Mouse (Mus musculus): ENCODE results near the gene Dusp5.

Gene Dusp5

DNA sequence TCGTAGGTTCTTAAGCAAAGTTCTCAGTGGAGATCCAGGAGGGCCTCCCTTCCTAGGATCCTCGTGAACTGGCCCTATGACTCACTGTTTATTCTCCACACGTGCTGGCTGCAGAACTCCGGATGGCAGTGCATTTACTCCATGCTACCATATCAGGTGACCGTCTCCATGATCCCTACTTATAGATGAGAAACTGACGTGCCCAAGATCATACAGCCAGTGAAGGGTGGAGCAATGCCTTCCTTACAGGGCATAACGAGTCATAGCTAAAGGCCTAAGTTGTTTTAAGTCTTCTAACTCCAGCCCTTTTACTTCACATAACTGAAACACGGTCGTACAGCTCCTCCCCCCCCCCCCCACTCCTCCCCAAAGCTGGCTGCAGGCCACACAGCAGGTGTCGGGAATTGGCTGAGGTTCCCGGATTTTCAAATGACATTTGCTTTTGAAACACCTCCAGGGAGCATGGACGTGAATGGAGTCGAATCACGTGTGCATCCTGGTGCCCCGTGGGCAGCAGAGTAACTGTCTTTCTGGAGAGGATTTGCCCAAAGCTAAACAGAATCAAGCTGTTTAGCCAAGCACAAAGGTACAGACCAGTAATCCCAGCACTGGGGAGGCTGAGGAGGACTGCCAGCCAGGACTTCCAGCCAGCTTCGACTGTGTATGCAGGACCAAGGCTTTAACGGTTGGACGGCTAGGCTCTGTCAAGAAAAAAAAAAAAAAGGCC lies 11.4 kb upstream of the Dusp5 start:
- DNase-seq (ENCODE audit: low spot score in 2 of 2), result no peak

DNA sequence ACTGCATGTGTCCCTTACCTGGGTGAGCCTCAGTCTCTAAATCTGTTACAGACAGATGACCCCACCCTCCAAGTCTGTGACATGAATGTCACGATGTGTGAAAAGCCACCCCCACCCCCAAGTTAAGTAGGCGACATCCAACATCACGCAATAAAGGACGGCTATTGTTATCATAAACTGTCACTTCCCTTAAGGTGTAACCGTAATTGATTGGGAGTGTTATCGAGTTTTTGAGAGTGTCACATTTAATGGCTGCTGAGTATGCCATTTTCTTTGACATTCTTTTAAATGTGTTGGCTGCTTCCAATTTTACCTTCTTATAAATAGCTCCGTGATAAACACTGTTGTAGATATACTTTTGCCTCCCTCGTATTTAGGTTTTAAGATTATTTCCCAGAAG lies 9.4 kb upstream of the Dusp5 start:
- DNase-seq (ENCODE audit: low spot score in 2 of 2), result no peak

DNA sequence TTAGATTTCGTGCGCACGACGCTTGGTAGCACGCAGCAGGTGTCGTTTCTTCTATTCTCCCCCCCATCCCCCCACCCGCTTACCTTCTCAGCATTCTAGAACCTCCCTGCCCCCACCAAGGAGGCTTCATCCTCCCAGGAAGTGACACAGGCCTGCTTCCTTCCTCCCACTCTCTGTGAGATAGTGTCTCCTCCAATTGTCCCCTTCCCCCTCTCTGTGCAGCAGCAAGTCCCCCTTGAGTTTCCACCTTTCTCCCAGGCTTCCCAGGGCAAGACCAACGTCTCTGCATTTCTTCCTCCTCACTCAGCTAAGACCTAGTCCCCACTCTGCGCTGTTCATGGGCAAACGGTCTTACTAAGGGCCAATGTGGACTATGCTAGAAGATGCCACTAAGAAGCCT lies 8.9 kb upstream of the Dusp5 start:
- DNase-seq (ENCODE audit: low spot score in 2 of 2), result no peak

DNA sequence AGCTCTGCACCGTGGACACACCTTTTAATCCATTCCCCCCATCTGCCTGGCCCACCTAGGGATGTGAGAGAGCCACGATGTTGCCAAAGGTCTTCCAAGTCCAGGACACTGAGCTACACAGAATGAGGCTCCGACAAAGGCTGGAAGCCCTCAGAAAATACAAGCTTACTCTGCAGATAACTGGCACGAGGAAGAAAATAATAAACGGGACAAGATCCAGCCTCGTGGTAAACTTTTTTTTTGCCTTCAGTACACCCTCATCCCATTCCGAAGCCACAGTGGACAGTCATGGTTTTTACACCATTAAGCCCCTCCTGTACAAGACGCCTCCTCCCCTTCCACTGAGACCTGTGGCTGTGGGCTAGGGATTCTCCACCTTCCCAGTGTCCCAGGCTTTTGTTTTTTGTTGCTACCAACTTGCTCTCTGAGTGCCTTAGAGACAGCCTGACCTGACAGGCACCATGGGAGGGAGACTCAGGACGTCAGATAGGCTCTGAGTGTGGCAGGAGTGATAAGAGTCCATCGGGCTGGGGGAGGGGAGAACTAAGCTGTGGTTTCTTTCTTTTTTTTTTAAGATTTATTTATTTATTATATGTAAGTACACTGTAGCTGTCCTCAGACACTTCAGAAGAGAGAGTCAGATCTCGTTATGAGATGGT lies 7.6 kb upstream of the Dusp5 start:
- no peak for DNase-seq (ENCODE audit: low spot score in 2 of 2)

DNA sequence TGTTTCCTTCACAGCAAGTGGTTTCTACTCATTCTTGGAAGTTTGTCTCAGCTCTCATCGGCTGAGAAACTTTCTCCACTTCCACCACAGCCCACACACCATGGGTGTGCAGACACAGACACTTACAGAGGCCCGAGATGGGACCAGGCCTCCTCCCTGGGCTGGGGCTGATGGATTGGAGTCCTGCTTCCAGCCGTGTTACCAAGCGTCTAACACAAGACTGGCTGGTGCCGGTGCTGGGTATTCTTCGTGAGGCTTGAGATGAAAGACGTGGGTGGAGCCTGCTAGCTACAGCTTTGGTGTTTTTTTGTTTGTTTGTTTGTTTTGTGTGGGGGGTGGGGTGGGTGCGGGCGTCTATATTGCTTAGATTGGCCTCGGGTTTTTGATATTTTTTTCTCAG lies 1.4 kb upstream of the Dusp5 start:
- no peak for DNase-seq (ENCODE audit: low spot score in 2 of 2)

DNA sequence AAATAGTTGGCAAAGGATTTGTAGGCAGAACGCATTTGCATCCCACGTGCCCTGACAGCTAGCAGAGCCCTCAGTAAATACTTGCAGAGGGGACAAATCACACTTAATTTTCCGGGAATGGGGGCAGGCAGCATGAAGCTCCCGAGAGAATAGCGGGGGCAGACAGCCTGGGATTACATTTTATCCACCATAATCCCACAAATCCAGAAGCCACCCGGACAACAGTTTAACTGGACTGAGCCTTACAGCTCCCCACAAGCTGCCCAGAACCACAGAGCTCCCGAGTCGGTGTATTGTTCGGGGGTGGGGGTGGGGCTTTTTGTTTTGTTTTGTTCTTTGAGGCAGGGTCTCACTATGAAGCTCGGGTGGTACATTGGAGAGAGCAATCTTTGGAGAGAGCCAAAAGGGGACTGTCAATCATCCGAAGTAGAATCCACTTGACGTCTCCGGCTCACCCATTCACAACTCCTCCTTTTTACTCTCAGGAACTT lies 733 bp upstream of the Dusp5 start:
- no peak for DNase-seq (ENCODE audit: low spot score in 2 of 2)

DNA sequence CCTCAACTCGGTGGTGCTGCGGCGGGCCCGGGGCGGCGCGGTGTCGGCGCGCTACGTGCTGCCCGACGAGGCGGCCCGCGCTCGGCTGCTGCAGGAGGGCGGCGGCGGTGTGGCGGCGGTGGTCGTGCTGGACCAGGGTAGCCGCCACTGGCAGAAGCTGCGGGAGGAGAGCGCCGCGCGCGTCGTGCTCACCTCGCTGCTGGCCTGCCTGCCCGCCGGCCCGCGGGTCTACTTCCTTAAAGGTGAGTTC lies 471 bp downstream of the Dusp5 start:
- no peak for DNase-seq (ENCODE audit: low spot score in 2 of 2)

DNA sequence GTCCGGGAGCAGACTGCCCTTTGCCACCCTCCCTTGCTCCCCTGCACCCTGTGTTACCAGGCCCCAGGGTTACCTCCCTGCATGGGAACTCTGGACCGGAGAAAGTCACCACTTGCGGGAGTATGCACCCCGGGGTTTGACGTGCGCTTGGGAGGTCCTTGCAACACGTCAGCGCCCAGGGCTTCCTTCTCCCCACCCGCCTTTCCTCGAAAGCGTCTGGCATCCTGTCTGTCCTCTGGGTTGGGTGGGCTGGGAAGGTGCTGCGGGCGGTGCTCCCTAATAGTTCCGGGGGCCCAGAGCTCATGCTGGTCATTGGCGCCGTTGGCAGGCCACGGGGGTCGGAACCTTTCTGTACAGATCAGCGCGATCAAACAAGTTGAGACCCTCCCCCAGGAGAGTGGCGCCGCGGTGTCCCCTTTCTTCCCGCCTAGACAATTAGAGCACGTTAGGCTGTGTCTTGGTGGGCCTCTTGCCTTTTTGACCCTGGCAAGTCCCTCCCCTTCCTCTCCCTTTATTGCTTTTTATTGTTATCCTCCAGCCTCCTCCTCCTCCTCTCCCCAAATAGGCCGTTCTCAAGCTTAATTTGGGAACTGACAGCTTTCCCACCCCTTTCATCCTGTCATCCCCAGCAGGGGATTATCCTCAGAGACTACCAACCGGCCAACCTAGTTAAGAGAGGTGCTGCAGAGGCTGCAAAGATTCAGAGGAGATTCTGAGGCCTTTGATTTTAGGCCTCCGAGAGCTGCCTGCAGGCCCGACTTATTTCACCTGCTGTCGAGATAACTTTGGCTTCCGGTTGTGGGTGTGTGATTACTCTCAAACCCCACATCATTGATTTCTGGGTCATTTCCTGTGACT lies 1.0 kb downstream of the Dusp5 start:
- DNase-seq (ENCODE audit: low spot score in 2 of 2), result no peak

DNA sequence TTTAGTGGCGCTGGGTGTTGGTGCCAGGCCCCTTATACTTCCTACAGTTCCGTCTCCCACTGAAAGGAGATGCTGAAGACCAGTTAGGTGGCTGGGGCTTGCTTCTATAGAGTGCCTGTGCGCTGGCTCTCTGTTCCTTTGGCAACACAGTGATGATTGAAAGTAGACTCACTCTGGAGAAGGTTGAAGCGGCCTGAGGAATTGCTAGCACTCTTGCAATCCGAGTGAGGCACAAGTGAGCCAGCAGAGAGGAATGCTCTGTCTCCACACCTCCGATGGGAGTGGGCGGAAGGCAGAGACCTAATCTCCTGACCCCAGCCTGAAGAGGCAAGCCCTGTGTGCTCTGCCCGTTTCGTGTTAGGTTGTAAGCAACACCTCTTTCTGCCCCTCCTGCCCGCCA lies 2.5 kb downstream of the Dusp5 start:
- DNase-seq (ENCODE audit: low spot score in 2 of 2), result no peak

DNA sequence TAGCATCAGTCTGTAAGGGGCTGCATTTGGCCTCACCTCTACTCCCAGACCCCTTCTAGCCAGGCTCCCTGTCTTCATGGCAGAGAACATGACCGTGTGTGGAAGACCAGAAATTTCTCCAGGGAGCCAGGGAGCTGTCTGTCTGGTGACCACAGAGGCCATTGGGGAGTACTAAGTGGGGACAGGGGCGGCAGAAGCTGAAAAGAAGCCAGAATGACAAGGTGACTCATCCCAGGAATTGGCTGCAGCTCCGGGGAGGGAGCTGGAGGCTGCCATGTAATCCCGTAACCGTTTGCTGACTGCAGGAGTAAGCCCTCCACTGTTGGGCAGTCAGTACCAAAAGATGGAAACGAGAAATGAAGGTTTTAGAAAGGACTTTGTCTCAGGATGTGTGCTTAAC lies 3.1 kb downstream of the Dusp5 start:
- no peak for DNase-seq (ENCODE audit: low spot score in 2 of 2)

DNA sequence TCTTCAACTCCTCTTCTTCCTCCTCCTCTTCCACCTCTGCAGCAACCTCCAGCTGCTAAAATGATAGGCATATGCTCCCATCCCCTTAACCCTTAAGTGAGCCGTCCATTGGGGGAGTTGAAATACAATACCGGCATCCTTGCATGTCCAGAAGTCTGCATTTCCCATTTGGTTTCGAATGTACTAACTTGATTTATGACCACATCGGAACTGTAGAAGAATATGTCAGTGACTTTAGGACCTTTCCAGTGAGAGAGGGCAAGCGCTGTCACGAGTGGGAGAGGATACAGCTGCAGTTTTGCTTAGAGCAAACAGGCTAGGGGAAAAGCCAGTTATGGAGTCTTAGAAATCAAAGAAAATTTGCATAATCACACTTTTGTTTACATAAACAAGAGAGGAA lies 3.8 kb downstream of the Dusp5 start:
- DNase-seq (ENCODE audit: low spot score in 2 of 2), result no peak

DNA sequence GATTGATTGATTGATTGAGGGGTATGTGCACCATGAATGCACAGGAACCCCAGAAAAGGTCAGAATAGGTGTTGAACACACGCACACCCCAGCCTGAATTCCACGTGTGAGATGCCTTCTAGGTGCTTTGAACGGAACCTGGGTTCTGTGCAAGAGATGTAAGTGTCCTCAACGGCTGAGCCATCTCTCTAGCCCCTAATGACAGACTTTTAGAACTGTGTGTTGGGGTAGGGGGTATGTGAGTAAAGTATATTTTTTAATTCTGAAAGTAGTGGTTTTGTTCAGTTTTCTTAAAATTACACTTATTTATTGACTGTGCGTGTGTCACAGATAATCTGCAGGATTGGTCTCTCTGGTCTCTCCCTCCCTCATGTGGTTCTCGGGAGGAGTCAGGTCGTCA lies 4.3 kb downstream of the Dusp5 start:
- DNase-seq (ENCODE audit: low spot score in 2 of 2), result no peak

DNA sequence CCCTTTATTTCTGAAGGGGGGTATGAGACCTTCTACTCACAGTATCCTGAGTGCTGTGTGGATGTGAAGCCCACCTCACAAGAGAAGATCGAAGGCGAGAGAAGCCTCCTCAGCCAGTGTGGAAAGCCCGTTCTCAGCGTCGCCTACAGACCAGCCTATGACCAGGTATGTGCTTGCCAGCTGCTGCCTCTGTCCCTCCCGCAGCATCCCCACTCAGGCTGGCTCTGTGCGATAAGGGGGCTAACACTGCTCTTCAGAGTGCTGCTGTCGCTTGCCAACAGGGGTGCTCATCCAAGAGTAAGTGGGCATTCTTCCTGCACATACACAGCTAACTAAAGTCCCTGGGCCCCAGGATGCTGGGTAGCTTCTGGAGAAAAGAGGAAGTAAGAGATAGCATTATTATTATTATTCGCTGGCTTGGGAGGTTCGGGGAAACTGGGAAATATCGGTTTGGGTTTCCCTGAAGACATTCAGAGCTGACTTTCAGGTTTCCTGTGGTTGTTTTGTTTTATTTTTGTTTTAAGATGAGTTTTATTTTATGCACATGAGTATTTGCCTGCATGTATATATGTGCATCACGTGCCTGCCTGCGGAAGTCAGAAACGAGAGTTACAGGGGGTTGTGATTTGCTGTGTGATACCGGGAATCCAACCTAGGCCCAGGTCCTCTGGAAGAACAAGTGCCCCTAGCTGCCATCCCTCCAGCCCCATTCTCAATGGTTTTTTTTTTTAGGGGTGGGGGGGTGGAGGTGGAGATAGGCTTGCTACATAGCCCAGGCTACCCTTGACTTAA lies 5.1 kb downstream of the Dusp5 start:
- DNase-seq (ENCODE audit: low spot score in 2 of 2), result no peak

DNA sequence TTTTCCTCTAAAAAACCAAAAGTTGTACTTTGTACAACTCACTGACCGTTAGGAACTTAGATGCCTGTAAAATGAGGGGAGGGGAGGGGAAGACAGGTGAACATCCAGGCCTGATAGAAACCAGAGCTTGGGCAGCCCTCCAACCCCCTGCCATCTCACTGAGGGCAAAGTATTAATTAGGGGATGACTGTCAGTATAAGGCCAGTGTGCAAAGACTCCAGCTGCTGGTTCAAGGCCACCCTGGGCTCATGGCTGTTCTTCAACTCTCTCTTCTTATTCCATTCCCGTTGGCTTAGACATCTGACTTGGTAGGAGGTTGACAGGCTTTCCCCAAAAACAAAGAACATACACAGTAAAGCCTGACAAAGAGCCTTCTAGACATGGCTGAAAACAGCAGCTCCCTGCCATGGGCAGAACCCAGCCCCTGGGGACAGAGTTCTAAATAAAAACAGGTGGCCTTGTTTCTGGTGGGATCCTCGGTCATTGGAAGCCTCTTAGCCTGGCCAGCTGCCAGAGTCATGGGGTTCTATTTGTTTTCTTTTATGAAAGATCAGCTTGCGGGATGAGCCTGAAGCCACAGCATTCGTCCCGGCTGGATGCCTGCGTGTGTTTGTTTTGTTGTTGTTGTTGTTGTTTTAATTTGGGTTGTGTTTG lies 6.0 kb downstream of the Dusp5 start:
- no peak for DNase-seq (ENCODE audit: low spot score in 2 of 2)

DNA sequence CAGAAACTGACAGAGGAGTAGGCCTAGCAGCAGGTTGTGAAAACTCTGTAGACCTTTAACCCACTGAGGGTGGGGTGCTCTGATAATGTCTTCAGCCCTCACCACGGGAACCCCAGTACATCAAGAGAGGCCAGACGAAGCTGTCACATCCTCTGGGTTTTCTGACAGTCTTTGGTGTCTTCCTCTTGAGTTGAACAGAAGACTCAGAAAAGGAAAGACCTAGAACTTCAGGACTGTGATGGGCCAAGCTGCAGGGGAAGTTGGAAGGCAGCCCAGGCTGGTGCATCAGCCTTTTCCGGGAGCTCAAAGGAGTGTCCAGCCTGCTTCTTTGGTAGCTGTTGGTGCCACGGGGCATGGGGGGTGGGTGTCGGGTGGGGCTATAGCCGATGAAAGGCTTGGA lies 6.5 kb downstream of the Dusp5 start:
- DNase-seq (ENCODE audit: low spot score in 2 of 2), result no peak

DNA sequence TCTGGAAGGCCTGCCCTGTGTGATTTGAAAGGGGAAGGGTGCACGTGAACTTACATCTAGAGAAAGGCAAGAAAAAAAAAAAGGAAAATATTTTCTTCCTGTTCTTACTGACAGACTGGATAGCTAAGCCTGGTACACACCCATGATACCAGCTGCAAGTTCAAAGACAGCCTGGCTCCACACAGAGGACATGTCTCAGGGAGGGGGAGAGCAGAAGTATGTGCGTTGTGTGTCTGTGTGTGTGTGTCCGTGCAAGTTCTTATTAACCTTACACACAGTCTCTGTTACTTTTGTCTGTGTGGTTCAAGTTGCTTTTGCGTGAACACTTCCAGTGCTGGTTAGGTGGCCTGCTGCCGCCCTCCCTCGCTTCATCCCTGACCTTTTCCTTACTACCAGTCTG lies 7.3 kb downstream of the Dusp5 start:
- DNase-seq (ENCODE audit: low spot score in 2 of 2), result no peak

DNA sequence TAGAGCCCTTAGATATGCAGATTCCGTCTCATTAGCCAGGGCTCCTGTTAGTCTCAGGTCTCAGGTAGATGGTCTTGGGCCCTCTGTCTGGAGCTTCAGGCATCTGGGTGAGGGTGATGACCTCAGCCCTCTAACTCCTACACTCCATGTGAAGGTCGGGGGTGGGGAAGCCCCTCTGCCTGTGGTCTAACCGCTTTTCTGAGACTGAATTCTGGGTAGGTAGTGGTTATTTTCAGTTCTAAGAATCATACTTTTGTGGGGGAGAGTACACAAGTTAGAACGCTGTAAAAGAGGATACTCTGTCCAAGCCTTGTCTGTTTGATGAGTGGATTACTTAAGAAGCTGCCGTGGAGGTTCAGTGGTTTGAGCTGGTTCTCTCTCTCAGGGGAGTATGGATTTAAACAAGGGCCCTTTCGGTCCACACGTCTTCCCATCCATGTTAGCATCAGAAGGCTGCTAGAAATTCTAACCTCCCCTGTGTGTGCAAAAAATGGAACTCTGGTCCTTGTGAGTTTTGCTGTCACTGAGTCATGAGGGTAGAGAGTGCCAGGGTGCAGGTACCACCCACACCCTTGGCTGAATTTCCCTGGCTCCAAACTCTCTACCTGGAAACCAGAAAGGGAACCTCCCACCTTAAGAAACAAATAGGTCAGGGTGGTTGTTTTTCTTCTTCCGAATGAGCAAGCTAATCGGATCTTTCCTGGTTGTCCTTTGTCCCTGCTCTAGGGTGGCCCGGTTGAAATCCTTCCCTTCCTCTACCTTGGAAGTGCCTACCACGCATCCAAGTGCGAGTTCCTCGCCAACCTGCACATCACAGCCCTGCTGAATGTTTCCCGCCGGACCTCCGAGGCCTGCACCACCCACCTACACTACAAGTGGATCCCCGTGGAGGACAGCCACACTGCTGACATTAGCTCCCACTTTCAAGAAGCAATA lies 8.1 kb downstream of the Dusp5 start:
- no peak for DNase-seq (ENCODE audit: low spot score in 2 of 2)

DNA sequence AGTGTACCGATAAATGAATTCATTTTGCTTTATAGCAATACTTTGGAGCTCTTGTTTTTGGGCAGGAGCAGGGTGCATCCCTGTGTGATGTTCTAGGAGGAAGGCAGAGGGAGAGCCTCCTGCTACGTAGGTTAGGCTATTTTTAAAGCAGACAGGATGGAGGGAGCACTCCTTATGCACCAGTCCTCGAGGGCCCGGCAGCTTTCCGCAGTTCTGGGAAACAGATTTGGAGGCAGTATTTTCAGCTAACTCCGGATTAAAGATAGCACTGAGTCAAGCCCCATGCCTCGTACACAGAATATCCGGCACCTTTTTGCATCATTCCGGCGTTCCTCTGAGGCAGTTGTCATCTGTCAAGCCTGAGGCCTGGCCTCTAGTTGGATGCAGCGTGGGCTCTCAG lies 9.1 kb downstream of the Dusp5 start:
- DNase-seq (ENCODE audit: low spot score in 2 of 2), result no peak

DNA sequence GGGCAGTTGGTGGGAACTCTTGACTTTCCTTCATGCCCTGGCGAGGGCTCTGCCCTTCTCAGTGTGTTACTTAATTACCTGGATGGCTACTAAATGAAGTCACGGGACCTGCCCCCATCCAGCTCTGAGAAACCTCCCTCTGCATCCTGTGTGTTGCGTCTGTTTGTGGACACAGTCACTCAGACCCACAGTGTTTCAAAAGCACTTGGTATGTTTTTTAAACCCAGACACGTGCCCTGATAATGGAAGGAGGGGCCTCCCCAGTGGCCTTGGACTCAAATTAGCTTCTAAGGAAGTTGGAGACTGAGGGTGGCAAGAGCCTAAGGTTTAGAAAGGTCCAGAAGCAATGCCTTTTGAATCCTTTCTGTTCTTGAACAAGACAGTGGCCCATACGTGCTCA lies 9.9 kb downstream of the Dusp5 start:
- no peak for DNase-seq (ENCODE audit: low spot score in 2 of 2)

DNA sequence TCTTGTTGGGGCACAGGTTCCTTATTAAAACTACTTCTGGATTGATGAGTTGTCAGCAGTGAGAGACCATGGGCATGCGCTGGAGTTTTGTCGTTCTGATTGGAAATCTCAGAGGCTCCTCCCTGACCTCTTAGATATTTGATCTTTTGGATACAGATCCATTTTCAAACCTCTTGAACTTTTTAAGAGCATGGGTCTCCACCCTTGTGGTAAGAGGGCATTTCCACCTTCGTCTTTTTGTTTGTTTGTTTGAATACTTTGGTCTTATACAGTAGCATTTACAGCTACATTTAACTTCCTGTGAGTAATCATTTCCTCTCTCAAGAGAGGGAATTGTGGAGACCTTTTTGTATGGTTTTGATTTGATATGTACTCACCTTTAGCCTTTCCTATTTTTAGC lies 10.4 kb downstream of the Dusp5 start:
- DNase-seq (ENCODE audit: low spot score in 2 of 2), result no peak

DNA sequence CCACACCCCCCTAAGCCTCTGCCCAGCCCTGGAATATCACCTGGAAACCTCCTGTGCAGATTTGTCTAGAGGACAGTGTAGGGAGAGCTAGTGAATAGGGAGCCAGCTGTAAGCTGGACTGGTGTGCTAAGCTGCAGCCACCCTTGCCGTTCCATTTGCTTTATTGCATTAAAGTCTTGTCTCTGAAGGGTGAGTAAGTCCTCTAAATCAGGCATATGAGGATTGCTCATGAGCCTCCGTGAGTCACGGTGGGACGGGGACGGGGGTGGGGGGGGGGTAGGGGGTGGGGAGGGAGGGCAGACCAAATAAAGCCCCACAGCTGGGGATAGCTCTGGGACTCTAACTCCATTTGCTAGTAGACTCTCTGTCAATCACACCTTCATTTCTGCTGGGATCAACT lies 14.7 kb downstream of the Dusp5 start:
- DNase-seq (ENCODE audit: low spot score in 2 of 2), result no peak

Measured in right cerebral cortex, adult 2 months (tissue).